Mouse (Mus musculus) liver, adult 2 months (tissue): ENCODE measurements around the gene Lcn11. TPM values are rescaled to one million over a fixed set of nuclear protein-coding genes. Genes with fewer than 3 reads are reported as not detected.

Source experiments
- DNase-seq: peaks from one replicate; pipeline ENCODE4 v3.0.0-alpha.2; 2011; ENCODE audit warnings: low read depth, low spot score; ENCODE audit errors: extremely low read depth
- H3K27ac ChIP-seq: fragments of 200-500 bp; replicated peaks from 2 replicates; pipeline ENCODE4 v1.5.1; 2012; ENCODE audit warnings: low read depth, mild to moderate bottlenecking, control low read depth, inconsistent platforms, low read length; ENCODE audit not compliant: insufficient read depth
- H3K27me3 ChIP-seq: fragments of 200-500 bp; 2 replicates; pipeline ENCODE4 v1.6.1; 2012; ENCODE audit warnings: mild to moderate bottlenecking, moderate library complexity, low read length, inconsistent platforms; ENCODE audit not compliant: control insufficient read depth, insufficient read depth
- H3K36me3 ChIP-seq: fragments of 200-500 bp; 2 replicates; pipeline ENCODE4 v1.6.1; 2012; ENCODE audit warnings: low read length, inconsistent platforms; ENCODE audit not compliant: control insufficient read depth, insufficient read depth
- H3K4me1 ChIP-seq: fragments of 200-500 bp; 2 replicates; pipeline ENCODE4 v1.6.1; 2011; ENCODE audit warnings: low read length; ENCODE audit not compliant: control insufficient read depth, insufficient read depth
- H3K4me3 ChIP-seq: fragments of 200-500 bp; 2 replicates; pipeline ENCODE4 v1.5.1; 2011; ENCODE audit warnings: low read depth, mild to moderate bottlenecking, control low read depth, low read length, moderate library complexity; ENCODE audit not compliant: insufficient read depth
- H3K79me2 ChIP-seq: fragments of 200-500 bp; 2 replicates; pipeline ENCODE4 v1.6.1; 2012; ENCODE audit warnings: inconsistent platforms, mild to moderate bottlenecking, low read length, moderate library complexity; ENCODE audit not compliant: control insufficient read depth, insufficient read depth
- H3K9ac ChIP-seq: fragments of 200-500 bp; 2 replicates; pipeline ENCODE4 v1.6.1; 2012; ENCODE audit warnings: low read depth, mild to moderate bottlenecking, control low read depth, inconsistent platforms, low read length
- CTCF ChIP-seq: fragments of 200-500 bp; IDR thresholded peaks from 2 replicates; pipeline ENCODE4 v1.5.1; 2011; ENCODE audit warnings: low read depth, low read length, control low read depth
- POLR2A ChIP-seq: fragments of 200-500 bp; IDR thresholded peaks from 2 replicates; pipeline ENCODE4 v1.6.1; 2011; ENCODE audit warnings: low read length, control low read depth; ENCODE audit not compliant: insufficient read depth; ENCODE audit errors: extremely low read depth
- WGBS: fragments of 180-500 bp; shearing (Covaris S2); methylation state at CpG from one replicate; pipeline ENCODE4 v1.1.7; 2018; 5-methylcytosine and 5-hydroxymethylcytosine counted together
- polyA plus RNA-seq: library from polyadenylated mRNA; depleted of rRNA; stranded (reverse); fragments of >200 nt; gene quantifications from 2 replicates; pipeline ENCODE4 v1.2.3, GENCODE M21; 2012
- total RNA-seq: library from RNA; depleted of rRNA; stranded (reverse); fragments of >200 nt; gene quantifications from 2 replicates; pipeline ENCODE4 v1.2.3, GENCODE M21; 2014

Gene Lcn11
- total and polyA plus RNA-seq, 2 experiments = not detected

DNA sequence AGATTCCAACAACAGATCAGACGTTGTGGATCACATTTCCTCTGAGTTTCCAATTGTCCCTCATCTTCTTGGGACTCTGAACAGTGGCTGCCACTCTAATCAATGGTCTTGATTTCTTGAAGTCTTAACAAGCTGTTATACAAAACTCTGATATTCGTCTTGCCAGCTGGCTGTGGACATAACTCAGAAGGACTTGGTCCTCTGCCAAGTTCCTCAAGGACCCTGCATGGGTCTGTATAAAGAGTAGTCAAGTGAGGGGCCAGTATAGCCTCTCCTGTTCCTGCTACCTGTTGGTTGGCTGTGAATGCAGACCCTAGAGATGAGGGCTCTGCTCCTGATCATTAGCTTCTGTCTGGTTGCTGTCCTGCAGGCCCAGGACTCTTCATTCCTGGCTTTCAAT lies 11.5 kb upstream of the Lcn11 start, which contains the start of gene Lcn3:
Lcn3 (plus strand) TSS at position 301 of the 400 bp plus-strand sequence.
- TF ChIP-seq CTCF (no peak), POLR2A (no peak)
- Histone ChIP-seq H3K36me3 (no peaks in the 10 kb centered on the region), H3K27me3 (no peaks in the 10 kb centered on the region), H3K4me1 (no peaks in the 10 kb centered on the region), H3K9ac (no peak within 1 kb of the TSS), H3K4me3 (no peak within 1 kb of the TSS), H3K27ac (no peak within 1 kb of the TSS), H3K79me2 (no peaks in the 10 kb centered on the region)
- DNase-seq = no peak
- 55% methylated on average over 2 of the region's 2 CpGs for WGBS

DNA sequence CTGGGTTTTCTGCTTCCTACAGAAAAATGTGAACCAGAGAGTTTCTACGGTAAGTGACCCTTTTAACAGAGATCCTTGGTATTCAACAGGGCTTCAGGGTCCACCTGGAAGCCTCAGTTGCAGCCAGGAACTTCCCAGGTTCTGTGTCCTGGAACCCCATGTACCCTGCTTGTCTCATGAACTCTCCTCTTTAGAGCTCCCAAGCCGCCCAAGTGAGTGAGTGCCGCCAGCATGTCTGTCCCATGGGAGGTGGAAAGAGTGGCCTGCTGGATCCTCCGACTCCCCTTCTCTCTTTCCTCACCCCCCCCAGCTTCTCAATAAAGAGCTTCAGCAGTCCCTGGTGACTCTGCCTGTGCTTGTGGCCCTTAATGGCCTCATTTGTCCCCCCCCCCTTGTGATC lies 9.1 kb upstream of the Lcn11 start:
- Histone ChIP-seq H3K27me3 (no peaks in the 10 kb centered on the region), H3K79me2 (no peaks in the 10 kb centered on the region), H3K4me1 (no peaks in the 10 kb centered on the region), H3K9ac (no peak overlapping the region), H3K27ac (no peak overlapping the region), H3K4me3 (no peak overlapping the region), H3K36me3 (no peaks in the 10 kb centered on the region)
- no peak for DNase-seq
- 74% methylated on average over 4 of the region's 4 CpGs for WGBS
- TF ChIP-seq POLR2A (no peak), CTCF (no peak)

DNA sequence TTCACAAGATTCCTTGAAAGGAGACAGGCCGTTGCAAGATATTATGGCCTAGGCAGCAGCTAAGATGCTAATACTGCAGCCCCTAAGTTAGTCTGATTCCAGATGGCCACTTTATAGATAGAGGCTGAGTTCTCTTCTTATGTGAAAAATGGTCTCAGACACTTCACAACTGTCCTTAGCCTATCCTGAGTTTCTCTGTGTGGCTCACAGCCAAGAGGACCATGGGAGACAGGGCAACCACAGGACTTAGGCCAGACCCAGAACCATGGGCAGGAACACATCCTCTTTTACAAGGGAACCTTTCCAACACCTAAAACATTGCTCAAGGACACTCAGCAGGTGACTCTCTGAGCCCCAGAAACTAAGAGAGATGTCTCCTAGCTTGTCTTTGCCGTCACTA lies 3.3 kb upstream of the Lcn11 start:
- Histone ChIP-seq H3K27ac (no peak overlapping the region), H3K4me1 (no peaks in the 10 kb centered on the region), H3K36me3 (no peaks in the 10 kb centered on the region), H3K4me3 (no peak overlapping the region), H3K27me3 (no peaks in the 10 kb centered on the region), H3K79me2 (no peaks in the 10 kb centered on the region), H3K9ac (no peak overlapping the region)
- no peak for DNase-seq
- WGBS = 90% methylated on average over 2 of the region's 2 CpGs
- TF ChIP-seq POLR2A (no peak), CTCF (no peak)

DNA sequence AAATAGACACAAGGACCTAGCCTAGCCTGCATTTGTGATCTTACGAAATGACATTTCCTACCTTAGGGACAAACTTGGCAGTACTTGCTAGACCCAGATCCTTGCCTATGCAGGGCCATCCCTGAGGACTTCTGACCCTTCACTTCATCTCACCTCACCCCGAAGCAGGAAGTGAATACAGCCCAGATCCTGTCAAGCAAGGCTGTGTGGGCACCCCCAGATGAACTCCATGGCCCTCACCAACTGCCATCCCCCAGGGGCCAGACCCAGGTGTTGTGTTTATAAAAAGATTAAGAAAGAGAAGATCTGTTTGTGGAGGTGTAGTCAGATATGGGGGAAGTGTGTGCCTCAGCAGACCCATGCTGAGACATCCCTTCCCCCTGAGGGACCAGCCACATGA lies 2.2 kb upstream of the Lcn11 start:
- WGBS = 73% methylated on average over 2 of the region's 2 CpGs
- no peaks in the 10 kb centered on the region for H3K36me3 ChIP-seq
- no peak overlapping the region for H3K27ac ChIP-seq
- H3K9ac ChIP-seq = no peak overlapping the region
- H3K4me3 ChIP-seq = no peak overlapping the region
- no peaks in the 10 kb centered on the region for H3K79me2 ChIP-seq
- TF ChIP-seq CTCF (no peak), POLR2A (no peak)
- no peak for DNase-seq
- no peaks in the 10 kb centered on the region for H3K4me1 ChIP-seq
- H3K27me3 ChIP-seq = no peaks in the 10 kb centered on the region

DNA sequence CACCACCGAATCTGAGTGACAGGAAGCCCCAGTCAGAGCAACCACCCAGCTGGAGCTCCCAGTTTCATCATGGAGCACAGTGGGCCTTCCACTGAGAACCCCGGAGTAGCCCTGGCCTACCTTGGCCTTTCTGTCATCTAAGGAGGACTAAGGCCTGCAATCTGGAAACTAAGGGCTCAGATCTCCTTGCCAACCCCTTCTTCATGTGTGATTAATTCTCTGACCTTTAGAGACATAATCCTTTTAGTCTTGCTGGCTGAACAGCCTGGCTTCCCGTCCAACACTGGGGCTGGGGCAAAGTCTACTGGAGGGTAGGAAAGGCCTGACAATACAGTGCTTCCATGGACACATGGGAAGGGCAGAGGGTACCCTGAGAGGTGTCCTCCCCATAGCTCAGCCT lies 826 bp upstream of the Lcn11 start:
- Histone ChIP-seq H3K9ac (no peak overlapping the region), H3K79me2 (no peaks in the 10 kb centered on the region), H3K27ac (no peak overlapping the region), H3K27me3 (no peaks in the 10 kb centered on the region), H3K4me3 (no peak overlapping the region), H3K36me3 (no peaks in the 10 kb centered on the region), H3K4me1 (no peaks in the 10 kb centered on the region)
- DNase-seq = no peak
- TF ChIP-seq CTCF (no peak), POLR2A (no peak)
- 80% methylated on average over 3 of the region's 3 CpGs for WGBS

DNA sequence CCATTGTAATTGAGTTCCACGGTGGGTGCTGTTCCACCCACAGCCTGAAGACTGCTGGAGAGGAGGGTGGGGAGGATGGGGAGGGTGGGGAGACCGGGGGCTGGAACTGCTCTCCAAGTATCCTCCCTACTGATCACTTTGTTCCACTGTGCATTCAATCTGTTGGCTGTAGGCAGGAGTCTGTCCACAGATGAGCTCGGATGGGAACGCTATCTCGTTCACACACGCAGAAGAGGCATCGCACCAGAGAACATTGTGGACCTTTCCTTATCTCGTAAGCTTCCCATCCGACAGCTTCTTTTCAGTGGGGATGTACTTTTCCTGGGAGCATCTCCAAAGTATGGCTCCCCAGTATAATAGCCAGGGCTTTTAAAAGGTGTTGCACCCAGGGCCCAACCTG lies 2.3 kb downstream of the Lcn11 start:
- DNase-seq = no peak
- Histone ChIP-seq H3K4me1 (no peaks in the 10 kb centered on the region), H3K79me2 (no peaks in the 10 kb centered on the region), H3K9ac (no peak overlapping the region), H3K36me3 (no peaks in the 10 kb centered on the region), H3K27ac (no peak overlapping the region), H3K4me3 (no peak overlapping the region), H3K27me3 (no peaks in the 10 kb centered on the region)
- WGBS = 80% methylated on average over 9 of the region's 9 CpGs
- TF ChIP-seq POLR2A (no peak), CTCF (no peak)
